ENCODE assay signal across 27 mouse cellular contexts in the genomic region with DNA sequence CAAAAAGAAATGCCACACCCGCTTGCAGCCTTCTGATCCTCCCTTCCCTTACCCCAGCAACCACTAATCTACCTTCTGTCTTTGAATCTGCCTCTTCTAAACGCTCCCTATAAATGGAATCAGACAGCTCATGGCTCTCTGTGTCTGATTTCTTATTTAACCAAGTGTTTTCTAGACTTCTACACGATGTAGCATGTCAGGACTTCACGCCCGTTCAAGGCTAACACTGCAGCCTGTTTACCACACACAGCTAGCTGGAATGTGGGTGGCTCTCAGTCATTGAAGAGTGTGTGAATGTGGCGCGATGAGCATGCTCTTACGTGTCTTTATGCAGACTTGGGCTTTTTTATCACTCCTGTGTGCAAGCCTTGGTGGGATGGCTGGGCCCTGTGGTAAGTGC. TPM values are rescaled to one million over a fixed set of nuclear protein-coding genes. Genes with fewer than 3 reads are reported as not detected.
DNase-seq lines count a peak whose midpoint lies in the region; ATAC-seq lines count a peak whose summit lies in the region.
"Had no signal": no experiment of that assay in that cellular context is flagged by ENCODE, and none has a peak within 500 bp of the region (broad histone marks: within the 10 kb centered on the region; RNA-seq: fewer than 3 reads in every experiment).

No protein-coding gene starts in this region.

- peak; percentile 43 for DNase-seq in right cerebral cortex, adult 18-20 months
- no peak for DNase-seq in right cerebral cortex, postnatal 14 days
- peak; percentile 51 for DNase-seq in ZHBTc4 (ENCODE audit: low read depth, low spot score)
- DNase-seq in natural killer cell, adult 2 months (ENCODE audit: low spot score in 2 of 2) = no peak
- DNase-seq in retina, embryonic 14.5 days (ENCODE audit: low spot score) = no peak
- no peak for DNase-seq in ovary, adult 18-20 months (ENCODE audit: low spot score)
- DNase-seq: adrenal gland, postnatal 25 days; B cell, adult 2 months; cerebellum, adult 9-10 months; kidney, postnatal 25 days; layer of hippocampus, postnatal 36 days; spleen, adult 18-20 months had no signal

- H3K27me3 ChIP-seq in limb, embryonic 15.5 days = no peaks in the 10 kb centered on the region
- H3K27me3 ChIP-seq: CH12.LX; forebrain, embryonic 13.5 days; midbrain, embryonic 15.5 days; neural tube, embryonic 13.5 days had no signal

- H3K27ac ChIP-seq in limb, embryonic 15.5 days = peak overlapping the region; percentile 57; the same call in 1 of the 2 replicates
- H3K27ac ChIP-seq: forebrain, embryonic 13.5 days; heart, embryonic 10.5 days; hindbrain, postnatal 0 days; macrophage; midbrain, embryonic 15.5 days; neural tube, embryonic 13.5 days had no signal

- no peaks in the 10 kb centered on the region for H3K4me1 ChIP-seq in limb, embryonic 15.5 days
- H3K4me1 ChIP-seq: forebrain, embryonic 13.5 days; midbrain, embryonic 15.5 days; neural tube, embryonic 13.5 days had no signal

- no peak overlapping the region for H3K4me3 ChIP-seq in limb, embryonic 15.5 days
- H3K4me3 ChIP-seq: forebrain, embryonic 13.5 days; heart, embryonic 10.5 days; midbrain, embryonic 15.5 days; neural tube, embryonic 13.5 days had no signal

- 62% methylated on average over 8 of the region's 8 CpGs for WGBS in limb, embryonic 15.5 days

- H3K9ac ChIP-seq in limb, embryonic 15.5 days = no peak overlapping the region
- H3K9ac ChIP-seq: forebrain, embryonic 13.5 days; midbrain, embryonic 15.5 days; neural tube, embryonic 13.5 days had no signal

- H3K4me2 ChIP-seq in limb, embryonic 15.5 days = no peak overlapping the region
- H3K4me2 ChIP-seq: forebrain, embryonic 13.5 days; midbrain, embryonic 15.5 days; neural tube, embryonic 13.5 days had no signal

- H3K36me3 ChIP-seq in limb, embryonic 15.5 days = no peaks in the 10 kb centered on the region
- H3K36me3 ChIP-seq: heart, embryonic 10.5 days; midbrain, embryonic 15.5 days had no signal

- H3K9me3 ChIP-seq in limb, embryonic 15.5 days = no peaks in the 10 kb centered on the region
- H3K9me3 ChIP-seq: forebrain, embryonic 13.5 days; heart, embryonic 10.5 days; midbrain, embryonic 15.5 days; neural tube, embryonic 13.5 days had no signal

- 0 out of 2 replicates have a peak, but pooled peaks have one; percentile 40 for ATAC-seq in limb, embryonic 15.5 days (ENCODE audit: insufficient number of reproducible peaks, low FRiP score, low TSS enrichment, low read depth)
- ATAC-seq: forebrain, embryonic 13.5 days; hindbrain, postnatal 0 days; intestine, embryonic 16.5 days; midbrain, embryonic 15.5 days had no signal

RNA-seq across cellular contexts. Expression of gene Bcl2l10, which starts 5.5 kb away (rescaled TPM):
- not detected in 2 replicates for polyA plus RNA-seq in limb, embryonic 15.5 days (2015; fragmentation: Nextera tagmentation; extraction: Ambion mirVana)
- polyA plus RNA-seq: forebrain, embryonic 13.5 days; heart, embryonic 10.5 days; heart, postnatal 0 days; hindbrain, embryonic 11.5 days; hindbrain, postnatal 0 days; intestine, embryonic 16.5 days; kidney, embryonic 14.5 days; liver, adult 2 months; liver, embryonic 16.5 days; lung, embryonic 16.5 days; macrophage; midbrain, embryonic 15.5 days; neural tube, embryonic 13.5 days had no signal

RNA-seq across cellular contexts. Expression of gene Gnb5, which starts 47.0 kb away (rescaled TPM):
- 24.6 TPM in 2 replicates for polyA plus RNA-seq in limb, embryonic 15.5 days (2015; fragmentation: Nextera tagmentation; extraction: Ambion mirVana)

RNA-seq across cellular contexts. Expression of gene Mapk6, which starts 56.7 kb away (rescaled TPM):
- polyA plus RNA-seq in limb, embryonic 15.5 days (2015; fragmentation: Nextera tagmentation; extraction: Ambion mirVana) = 49.8 and 50.6 TPM in 2 replicates

Comparison
In these comparisons a context has a peak if more than half of its experiments do, and no peak if none do; other contexts are left out.
1. DNase-seq: peak in right cerebral cortex, adult 18-20 months (single experiment) and ZHBTc4 (single experiment); none in right cerebral cortex, postnatal 14 days (single experiment), natural killer cell, adult 2 months (0 of 2), retina, embryonic 14.5 days (single experiment) and ovary, adult 18-20 months (single experiment).